Mouse (Mus musculus): Measurements from ENCODE around the gene Clcn7. TPM values are rescaled to one million over a fixed set of nuclear protein-coding genes. Genes with fewer than 3 reads are reported as not detected.

Gene Clcn7
- polyA plus RNA-seq, 1 experiment from 2014 or later = 20.4 TPM

DNA sequence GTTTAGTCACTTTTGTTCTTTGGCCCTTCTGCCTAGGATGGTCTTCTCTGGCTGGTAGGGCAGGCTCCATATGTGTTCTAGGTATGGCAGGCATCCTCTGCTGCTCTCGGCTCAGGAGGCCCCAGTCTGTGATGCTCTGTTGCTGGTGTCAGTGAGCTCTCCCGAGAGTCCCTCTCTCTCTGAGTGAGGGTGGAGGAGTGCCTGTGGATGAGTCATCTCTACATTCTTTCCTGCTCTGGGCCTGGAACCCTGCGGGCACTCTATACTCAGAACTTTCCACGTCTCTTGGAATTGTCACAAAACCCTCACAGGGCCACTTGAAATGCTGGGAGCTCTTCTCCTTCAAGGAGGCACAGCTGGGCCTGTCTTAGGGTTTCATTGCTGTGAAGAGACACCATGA lies 78.5 kb downstream of the Clcn7 start:
- Histone ChIP-seq H3K4me1 (ENCODE audit: control insufficient read depth, insufficient read depth, low read length) (no peaks in the 10 kb centered on the region), H3K9me3 (ENCODE audit: control insufficient read depth, low read length) (no peaks in the 10 kb centered on the region), H3K4me2 (no peak overlapping the region), H3K4me3 (ENCODE audit: low read depth, low read length) (no peak overlapping the region), H3K36me3 (ENCODE audit: control insufficient read depth, insufficient read depth, low read length) (peaks cover 6% of the 10 kb centered on the region; the same call in 1 of the 2 replicates), H3K27ac (ENCODE audit: low read depth, low read length) (no peak overlapping the region), H3K9ac (ENCODE audit: low read length) (no peak overlapping the region), H3K27me3 (ENCODE audit: control insufficient read depth, insufficient read depth, low read length) (no peaks in the 10 kb centered on the region)
- DNase-seq (ENCODE audit: low spot score, missing footprints) (no peak), ATAC-seq (ENCODE audit: low FRiP score) (no peak)
- 85% methylated on average over 4 of the region's 4 CpGs for WGBS

Other genes starting within 250 kb of the Clcn7 start
- gene Nubp2, start 247.0 kb upstream of the Clcn7 start, polyA plus RNA-seq (2014; fragmentation: Nextera tagmentation; extraction: Ambion mirVana) = 70.4 and 73.8 TPM in 2 replicates
- gene Spsb3, start 246.7 kb upstream of the Clcn7 start, polyA plus RNA-seq (2014; fragmentation: Nextera tagmentation; extraction: Ambion mirVana) = 37.3 and 44.4 TPM in 2 replicates
- 18.4 and 20.8 TPM in 2 replicates for gene Eme2, start 238.3 kb upstream of the Clcn7 start, polyA plus RNA-seq (2014; fragmentation: Nextera tagmentation; extraction: Ambion mirVana)
- gene Mrps34, start 238.3 kb upstream of the Clcn7 start, polyA plus RNA-seq (2014; fragmentation: Nextera tagmentation; extraction: Ambion mirVana) = 68.6 and 73.2 TPM in 2 replicates
- gene Nme3, start 236.9 kb upstream of the Clcn7 start, polyA plus RNA-seq (2014; fragmentation: Nextera tagmentation; extraction: Ambion mirVana) = 48.0 and 49.5 TPM in 2 replicates
- gene Mapk8ip3, start 196.4 kb upstream of the Clcn7 start, polyA plus RNA-seq (2014; fragmentation: Nextera tagmentation; extraction: Ambion mirVana) = 31.7 and 36.5 TPM in 2 replicates
- 283 and 284 TPM in 2 replicates for gene Jpt2, start 172.7 kb upstream of the Clcn7 start, polyA plus RNA-seq (2014; fragmentation: Nextera tagmentation; extraction: Ambion mirVana)
- 10.8 and 11.2 TPM in 2 replicates for gene Cramp1l, start 117.6 kb upstream of the Clcn7 start, polyA plus RNA-seq (2014; fragmentation: Nextera tagmentation; extraction: Ambion mirVana)
- gene Ift140, start 117.3 kb upstream of the Clcn7 start, polyA plus RNA-seq (2014; fragmentation: Nextera tagmentation; extraction: Ambion mirVana) = 20.9 and 21.2 TPM in 2 replicates
- 9.5 and 10.4 TPM in 2 replicates for gene Tmem204, start 49.8 kb upstream of the Clcn7 start, polyA plus RNA-seq (2014; fragmentation: Nextera tagmentation; extraction: Ambion mirVana)
- 22.5 and 23.2 TPM in 2 replicates for gene Telo2, start 17.4 kb upstream of the Clcn7 start, polyA plus RNA-seq (2014; fragmentation: Nextera tagmentation; extraction: Ambion mirVana)
- not detected in 2 replicates for gene Ptx4, start 12.6 kb upstream of the Clcn7 start, polyA plus RNA-seq (2014; fragmentation: Nextera tagmentation; extraction: Ambion mirVana)
- gene Ccdc154, start 29.1 kb downstream of the Clcn7 start, polyA plus RNA-seq (2014; fragmentation: Nextera tagmentation; extraction: Ambion mirVana) = not detected in 2 replicates
- not detected in 2 replicates for gene Gm38655, start 42.1 kb downstream of the Clcn7 start, polyA plus RNA-seq (2014; fragmentation: Nextera tagmentation; extraction: Ambion mirVana)
- gene BC003965, start 51.2 kb downstream of the Clcn7 start, polyA plus RNA-seq (2014; fragmentation: Nextera tagmentation; extraction: Ambion mirVana) = 34.4 TPM in 2 replicates
- 4.2 and 6.4 TPM in 2 replicates for gene Unkl, start 55.0 kb downstream of the Clcn7 start, polyA plus RNA-seq (2014; fragmentation: Nextera tagmentation; extraction: Ambion mirVana)
- 59.5 and 63.2 TPM in 2 replicates for gene Gnptg, start 106.7 kb downstream of the Clcn7 start, polyA plus RNA-seq (2014; fragmentation: Nextera tagmentation; extraction: Ambion mirVana)
- gene Tsr3, start 106.8 kb downstream of the Clcn7 start, polyA plus RNA-seq (2014; fragmentation: Nextera tagmentation; extraction: Ambion mirVana) = 62.5 and 64.3 TPM in 2 replicates
- 1.3 and 1.4 TPM in 2 replicates for gene Baiap3, start 123.0 kb downstream of the Clcn7 start, polyA plus RNA-seq (2014; fragmentation: Nextera tagmentation; extraction: Ambion mirVana)
- gene Ube2i, start 141.2 kb downstream of the Clcn7 start, polyA plus RNA-seq (2014; fragmentation: Nextera tagmentation; extraction: Ambion mirVana) = 863 and 877 TPM in 2 replicates
- gene Prss34, start 165.0 kb downstream of the Clcn7 start, polyA plus RNA-seq (2014; fragmentation: Nextera tagmentation; extraction: Ambion mirVana) = not detected in 2 replicates
- gene Prss28, start 175.3 kb downstream of the Clcn7 start, polyA plus RNA-seq (2014; fragmentation: Nextera tagmentation; extraction: Ambion mirVana) = not detected in 2 replicates
- gene Prss29, start 185.3 kb downstream of the Clcn7 start, polyA plus RNA-seq (2014; fragmentation: Nextera tagmentation; extraction: Ambion mirVana) = not detected in 2 replicates
- not detected in 2 replicates for gene Tpsab1, start 212.2 kb downstream of the Clcn7 start, polyA plus RNA-seq (2014; fragmentation: Nextera tagmentation; extraction: Ambion mirVana)
- gene Tpsb2, start 232.9 kb downstream of the Clcn7 start, polyA plus RNA-seq (2014; fragmentation: Nextera tagmentation; extraction: Ambion mirVana) = not detected in 2 replicates
- not detected in 2 replicates for gene Tpsg1, start 235.9 kb downstream of the Clcn7 start, polyA plus RNA-seq (2014; fragmentation: Nextera tagmentation; extraction: Ambion mirVana)